Mouse (Mus musculus) testis, postnatal 14 days (tissue): Measurements from ENCODE around the gene Stn1.
A peak's percentile ranks its signal among the peaks of the same experiment; 100 is the strongest.

ENCODE experiments used
- DNase-seq: peaks from one replicate; pipeline ENCODE4 v3.0.0; 2021; ENCODE audit warnings: low spot score

Stn1 gene

DNA sequence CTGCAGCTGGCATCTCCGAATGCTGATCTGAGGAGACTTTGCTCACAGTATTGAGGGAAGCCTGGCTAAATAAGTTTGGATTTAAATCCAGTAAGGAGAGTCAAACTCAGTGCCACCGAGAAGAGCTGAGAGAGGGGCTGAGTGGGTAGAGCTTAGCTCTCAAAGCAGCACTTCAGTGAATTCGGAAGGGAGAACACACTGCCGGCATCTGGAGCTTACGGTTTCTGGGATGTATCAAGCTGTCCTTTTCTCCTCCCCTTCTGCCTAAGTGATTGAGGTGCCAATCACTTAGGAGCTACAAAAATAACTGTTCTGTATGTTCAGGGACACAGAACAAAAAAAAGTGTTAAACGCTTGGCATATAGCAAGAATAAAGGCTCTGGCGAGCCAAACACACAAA lies 5.1 kb upstream of the Stn1 start:
- DNase-seq = no peak

DNA sequence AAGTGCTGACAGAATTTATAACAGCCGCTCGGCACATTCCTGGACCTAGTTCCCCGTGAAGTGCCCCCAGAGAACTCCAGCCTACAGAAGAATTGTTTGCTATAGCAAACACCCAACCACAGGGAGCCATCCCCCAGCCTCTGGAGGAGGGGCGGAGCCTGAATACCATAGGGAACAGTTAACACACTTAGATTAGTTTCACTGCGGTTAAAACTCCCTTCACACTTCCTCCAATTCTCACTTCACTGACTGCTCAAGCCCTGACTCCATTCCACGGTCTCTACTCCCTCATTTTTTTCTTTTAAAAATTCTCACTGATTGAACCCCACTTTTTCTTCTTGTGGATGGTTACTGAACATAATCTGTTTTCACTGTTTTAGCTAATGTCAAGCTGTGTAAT lies 1.5 kb upstream of the Stn1 start:
- DNase-seq = no peak

DNA sequence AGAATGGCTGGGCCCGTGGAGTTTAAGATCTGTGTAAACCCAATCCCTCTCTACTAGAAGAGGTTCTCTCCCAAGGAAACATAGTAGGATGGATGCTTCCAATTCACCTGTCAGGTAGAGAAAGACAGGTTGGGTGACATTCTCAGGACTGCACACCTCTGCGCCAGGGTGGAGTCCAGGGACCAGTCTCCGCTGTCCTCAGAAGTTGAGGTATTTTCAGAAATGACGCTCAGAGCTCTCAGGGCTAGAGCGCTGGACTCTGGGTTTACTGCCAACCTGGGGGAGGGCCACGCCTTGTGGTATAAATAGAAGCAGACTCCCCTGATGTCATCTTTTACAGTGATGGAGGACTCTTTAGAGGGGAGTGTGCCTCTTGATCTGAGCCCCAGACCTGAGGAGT lies 572 bp upstream of the Stn1 start:
- no peak for DNase-seq

DNA sequence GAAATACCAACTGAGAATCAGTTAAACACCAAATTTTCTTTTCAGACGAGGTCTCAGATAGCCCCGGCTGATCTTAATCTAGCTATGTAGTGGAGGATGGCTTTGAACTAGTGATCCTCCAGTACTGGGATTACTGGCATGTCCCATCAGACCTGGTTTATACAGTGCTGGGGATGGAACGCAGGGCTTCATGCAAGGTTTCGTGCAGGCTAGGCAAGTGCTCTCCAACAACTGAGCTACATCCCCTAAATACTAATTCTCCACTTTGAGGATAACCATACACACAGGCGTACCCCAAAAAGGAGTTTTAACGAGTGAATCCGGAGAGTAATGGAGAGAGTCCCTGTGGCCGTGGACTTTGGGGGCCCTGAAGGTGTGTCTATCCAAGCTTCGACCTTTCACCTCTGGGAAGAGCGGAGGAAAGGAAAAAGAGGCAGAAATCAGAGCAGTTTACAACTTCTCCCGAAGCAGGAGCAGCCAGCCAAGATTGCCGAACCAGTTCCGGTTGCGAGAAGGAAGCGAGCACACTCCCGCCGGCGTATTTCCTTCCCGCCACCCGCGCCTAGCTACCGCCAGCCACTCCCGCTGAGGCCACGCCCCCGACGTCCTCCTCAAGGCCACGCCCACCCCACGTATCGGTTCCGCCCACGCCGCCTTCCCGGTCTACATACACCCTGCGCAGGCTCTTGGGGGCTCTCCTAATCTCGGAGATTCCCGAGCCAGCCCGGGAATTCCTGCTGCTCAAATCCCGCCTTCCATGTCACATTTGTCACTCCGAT lies 597 bp downstream of the Stn1 start:
- DNase-seq = peak; percentile 95

DNA sequence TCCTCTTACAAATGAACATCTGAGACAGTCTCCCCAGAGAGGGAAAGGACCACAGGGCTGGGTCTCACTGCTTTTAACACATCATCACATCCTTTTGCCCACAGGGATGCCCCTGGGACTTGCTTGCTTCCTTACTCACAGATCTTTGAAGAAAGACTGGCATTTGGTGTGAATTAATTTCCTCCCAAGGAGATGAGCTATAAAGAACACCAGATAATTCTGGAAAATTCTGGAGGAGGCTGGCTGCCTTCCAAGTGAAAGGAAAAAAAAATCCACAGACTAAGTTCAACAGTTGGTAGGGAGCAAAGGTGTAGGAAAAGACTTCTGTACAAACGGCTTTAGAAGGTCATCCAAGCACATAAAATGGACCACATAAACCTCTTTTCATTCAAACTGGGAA lies 3.2 kb downstream of the Stn1 start:
- no peak for DNase-seq

DNA sequence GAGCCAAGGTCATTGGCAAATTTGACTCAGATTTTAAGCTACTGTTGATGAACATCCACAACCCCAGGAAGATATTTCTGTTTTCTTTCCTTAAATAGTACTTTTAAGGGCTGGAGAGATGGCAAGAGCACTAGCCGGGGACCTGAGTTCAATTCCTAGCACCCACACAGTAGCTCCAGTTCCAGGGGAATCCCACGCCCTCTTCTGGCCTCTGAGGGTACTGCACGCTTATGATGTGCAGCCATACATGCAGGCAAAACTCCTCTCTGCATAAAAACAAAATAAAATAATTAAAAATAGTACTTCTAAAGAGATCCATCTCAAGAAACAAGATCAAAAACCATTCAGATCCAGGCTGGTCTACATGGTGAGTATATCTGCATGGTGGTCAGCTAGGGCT lies 4.9 kb downstream of the Stn1 start:
- DNase-seq = peak; percentile 41

DNA sequence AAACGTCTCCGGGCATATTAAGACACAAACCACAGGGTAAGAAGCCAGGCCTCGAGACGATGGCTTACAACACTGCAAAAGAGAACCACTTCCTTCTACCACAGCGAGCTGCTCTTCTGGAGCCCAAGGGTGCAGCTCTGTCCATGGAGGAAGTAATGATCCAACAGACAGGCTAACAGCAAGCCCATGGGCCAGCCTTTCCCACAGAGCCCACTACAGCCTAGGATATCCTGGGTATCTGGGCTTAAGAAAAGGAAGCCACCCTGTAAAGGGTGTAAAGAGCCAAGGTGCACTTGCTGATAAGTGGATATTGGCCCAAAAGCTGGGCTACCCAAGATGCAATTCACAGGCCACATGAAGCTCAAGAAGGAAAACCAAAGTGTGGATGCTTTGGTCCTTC lies 6.0 kb downstream of the Stn1 start:
- no peak for DNase-seq

DNA sequence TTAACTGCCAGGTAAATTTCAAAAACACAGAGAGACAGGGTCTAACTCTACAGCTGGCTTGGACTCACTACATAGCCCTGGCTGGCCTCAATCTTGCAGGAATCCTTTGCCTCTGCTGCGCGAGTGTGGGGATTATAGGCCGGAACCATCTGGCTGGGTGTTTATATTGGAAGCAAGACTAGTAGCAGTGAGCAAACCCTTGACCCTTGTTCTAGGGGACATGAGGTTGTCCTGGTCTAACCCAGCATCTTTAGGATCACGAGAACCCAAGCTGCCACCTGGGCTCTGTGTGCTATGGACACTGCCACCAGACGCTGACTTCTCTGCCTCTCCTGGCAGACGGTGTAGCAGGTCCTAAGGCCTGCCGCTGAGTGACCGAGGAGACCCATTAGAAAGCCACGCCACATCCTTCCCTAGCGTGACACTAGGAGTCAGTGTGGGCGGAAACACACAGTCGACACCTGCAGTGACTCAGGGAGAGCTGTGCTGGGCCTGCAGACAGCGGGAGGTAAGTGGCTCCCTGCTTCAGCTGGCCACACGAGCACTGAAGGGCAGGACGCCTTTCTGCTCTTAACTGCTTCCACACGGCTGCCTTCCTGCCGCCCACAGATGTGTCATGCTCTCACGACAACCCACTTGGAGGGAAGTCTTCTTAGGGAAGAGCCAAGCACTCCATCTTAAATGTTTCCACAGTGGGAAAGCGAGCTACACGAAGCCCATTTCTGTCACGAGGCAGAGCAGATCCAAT lies 10.9 kb downstream of the Stn1 start:
- no peak for DNase-seq

DNA sequence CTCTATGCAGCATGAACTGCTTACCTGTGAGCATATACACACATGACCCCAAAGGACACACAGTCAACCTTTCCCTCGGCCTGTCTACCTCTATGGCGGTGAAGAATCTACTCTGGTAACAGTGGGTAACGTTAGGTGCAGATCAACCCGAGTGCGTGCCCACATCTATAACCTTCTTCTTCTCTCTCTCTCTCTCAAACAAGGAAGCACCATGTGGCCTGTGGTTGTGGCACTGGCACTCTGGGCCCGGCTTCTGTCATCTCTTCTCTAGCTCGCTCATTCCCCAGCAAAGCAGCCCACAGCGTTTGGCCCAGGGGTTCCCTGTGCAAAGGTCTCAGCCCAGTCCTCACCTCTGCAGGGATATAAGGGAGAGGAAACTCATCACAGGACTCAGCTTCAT lies 12.4 kb downstream of the Stn1 start:
- DNase-seq = no peak

DNA sequence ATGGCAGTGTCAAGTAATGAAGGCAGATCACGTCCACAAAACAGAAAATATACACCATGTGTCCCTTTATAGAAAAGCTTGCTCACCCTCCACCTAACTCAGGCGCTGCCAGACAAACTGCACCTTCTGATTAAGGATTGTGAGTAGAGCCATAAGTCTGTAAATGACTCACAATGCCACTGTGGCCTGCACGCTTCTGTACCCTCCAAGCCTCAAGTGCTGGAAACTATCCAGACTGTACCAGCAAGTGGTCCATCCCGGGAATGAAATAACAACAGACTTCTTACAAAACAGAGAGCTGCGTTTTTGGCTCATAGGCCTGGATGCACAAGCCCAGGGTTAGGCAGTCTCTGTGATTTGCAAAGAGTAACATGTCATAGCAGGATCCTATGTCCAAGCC lies 15.9 kb downstream of the Stn1 start:
- no peak for DNase-seq

DNA sequence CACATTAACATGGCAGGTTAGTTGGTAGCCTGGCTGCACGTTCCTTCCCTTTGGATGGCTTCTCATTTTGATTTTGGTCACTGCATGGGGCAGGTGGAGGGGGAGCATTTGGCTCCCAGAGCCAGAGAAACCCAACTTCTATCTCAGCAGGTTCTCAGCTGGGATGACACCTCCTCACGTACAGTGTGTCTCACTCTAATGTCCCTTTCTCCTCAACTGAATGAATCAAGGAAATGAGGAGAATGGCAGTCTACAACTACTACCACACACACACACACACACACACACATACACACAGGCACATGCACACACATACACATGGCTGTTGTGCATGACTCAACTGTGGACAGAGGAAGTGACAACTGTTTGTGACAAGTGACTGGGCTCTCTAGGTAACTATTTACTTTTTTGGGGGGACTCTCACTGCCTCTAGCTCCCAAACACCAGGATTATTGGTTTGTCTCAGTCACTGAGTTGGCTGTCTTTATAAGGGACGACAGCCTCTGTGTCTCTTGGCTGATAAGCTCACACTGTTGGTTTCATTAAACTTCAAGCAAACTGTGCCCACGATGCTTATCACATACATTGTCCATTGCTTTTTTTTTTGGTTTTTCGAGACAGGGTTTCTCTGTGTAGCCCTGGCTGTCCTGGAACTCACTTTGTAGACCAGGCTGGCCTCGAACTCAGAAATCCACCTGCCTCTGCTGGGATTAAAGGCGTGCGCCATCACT lies 18.0 kb downstream of the Stn1 start:
- no peak for DNase-seq

DNA sequence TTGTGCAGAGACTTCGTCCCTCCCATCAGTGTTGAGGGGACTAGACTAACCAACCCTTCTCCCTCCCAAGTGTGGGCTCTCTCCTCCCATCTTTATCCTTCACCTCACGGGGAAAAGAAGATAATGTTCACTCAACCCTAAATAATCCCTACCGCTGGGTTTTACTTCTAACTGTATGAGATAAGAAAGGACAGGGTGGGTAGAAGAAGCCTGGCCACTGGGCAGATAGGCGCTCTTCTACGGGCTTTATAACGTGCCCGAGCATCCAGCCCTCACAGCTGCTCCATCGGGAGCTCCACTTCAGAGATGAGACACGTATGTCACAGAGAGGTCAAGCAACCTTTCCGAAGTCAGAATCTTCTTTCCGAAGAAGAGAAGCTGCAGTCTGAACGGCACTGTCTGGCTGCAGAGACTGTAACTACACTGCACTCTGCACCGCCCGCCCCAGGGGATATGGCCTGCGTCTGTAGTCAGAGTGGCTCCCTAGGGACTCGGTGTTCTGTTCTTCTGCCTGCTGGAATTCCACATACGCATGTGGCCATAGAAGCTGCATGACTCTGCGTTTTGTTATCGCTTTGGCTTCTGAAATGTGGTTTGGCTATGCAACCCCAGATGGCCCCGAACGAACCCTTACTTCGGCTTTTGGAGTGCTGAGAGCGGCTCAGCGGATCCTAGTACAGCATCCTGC lies 18.7 kb downstream of the Stn1 start:
- no peak for DNase-seq

DNA sequence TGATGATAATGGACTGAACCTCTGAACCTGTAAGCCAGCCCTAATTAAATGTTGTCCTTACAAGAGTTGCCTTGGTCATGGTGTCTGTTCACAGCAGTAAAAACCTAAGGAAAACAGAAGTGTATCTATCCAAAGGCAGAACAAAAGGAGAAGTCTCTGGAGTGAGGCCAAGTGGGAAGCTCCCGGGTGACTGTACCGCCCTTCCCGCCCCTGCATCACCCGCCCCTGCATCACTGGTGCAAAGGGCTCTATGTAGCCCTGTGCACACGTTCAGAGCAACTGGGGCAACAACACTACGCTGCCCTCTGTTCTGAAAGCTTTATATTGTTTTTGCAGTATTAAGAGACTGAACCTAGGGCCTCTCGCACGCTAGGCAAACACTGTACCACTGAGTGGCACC lies 19.7 kb downstream of the Stn1 start:
- no peak for DNase-seq

DNA sequence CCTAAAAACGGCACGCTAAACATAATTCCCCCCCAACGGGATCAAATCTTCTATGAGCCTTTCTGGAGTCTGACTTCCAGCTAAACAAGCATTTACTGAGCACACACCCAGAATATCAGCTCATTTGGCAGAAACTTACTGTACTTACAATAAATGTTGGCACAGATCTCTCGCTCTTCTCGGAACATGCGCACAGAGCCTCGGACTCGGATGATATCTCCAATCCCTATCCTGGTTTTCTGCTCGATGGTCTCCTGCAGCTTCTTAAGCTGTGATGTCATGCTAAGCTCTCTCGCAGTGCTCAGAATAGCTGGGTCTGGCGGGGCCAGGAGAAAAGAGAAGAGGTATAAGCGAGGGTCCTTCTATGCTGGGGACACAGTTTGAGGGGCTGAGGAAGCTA lies 20.4 kb downstream of the Stn1 start:
- DNase-seq = no peak

DNA sequence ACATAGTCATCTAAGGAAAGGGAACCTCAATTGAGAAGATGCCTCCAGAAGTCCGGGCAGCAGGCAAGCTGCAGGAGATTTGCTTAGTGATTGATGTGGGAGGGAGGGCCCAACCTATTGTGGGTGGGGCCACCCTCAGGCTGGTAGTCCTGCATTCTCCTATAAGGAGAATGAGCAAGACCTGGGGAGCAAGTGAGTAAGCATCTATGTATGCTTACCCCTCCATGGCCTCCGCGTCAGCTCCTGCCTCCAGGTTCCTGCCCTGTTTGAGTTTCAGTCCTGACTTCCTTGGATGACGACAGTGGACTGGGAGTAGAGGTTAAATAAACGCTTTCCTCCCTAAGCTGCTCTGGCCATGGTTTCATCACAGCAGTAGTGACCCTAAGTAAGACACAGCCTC lies 22.2 kb downstream of the Stn1 start:
- DNase-seq = no peak

DNA sequence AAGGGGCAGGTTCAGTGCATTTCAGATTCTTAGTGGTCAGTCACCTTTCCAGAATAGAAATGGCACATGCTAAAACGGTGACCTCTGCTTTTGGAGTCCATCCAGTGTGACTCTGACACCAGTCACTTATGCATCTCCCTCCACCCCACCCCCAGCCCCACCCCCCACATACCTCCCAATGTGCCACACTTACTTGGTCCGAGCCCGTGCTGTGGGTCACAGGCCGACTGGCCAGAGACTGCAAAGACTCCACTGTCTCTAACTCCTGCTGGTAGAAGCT lies 23.7 kb downstream of the Stn1 start:
- no peak for DNase-seq

DNA sequence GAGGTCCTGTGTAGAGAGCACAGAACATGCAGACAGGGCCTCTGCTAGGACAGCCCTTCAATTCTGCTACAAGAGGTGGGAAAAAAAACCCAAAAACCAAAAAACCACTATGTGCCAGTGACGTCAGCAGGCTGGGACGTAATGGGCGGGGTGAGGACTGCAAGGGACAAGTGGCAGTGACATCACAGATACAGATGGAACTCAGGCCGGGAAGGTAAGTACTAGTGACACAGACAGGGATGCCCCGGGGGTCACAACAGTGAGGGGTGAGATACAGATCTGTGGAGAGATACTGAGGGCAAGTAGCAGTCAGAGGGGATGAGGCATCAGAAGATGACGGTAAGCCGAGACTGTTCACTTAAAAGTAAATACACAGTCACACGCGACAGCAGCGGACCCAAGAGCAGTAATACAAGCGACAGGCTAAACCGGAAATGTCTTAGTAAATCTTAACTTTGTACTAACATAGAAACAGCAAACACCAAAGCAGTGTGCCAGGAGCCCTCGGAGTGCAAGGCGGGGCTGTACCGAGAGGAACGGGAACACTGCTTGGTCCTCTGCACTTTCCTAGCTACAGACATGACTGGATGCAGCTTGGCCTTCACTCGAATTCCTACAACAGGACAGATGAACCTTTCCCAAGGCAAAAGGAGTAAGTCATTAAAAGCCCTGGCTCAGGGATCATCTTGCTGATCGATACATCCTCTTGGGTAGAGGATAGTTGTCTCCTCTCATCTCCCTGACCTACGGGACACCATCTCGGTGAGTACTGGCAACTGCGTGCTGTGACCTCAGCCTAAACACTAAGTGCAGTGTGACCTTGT lies 24.3 kb downstream of the Stn1 start:
- no peak for DNase-seq

DNA sequence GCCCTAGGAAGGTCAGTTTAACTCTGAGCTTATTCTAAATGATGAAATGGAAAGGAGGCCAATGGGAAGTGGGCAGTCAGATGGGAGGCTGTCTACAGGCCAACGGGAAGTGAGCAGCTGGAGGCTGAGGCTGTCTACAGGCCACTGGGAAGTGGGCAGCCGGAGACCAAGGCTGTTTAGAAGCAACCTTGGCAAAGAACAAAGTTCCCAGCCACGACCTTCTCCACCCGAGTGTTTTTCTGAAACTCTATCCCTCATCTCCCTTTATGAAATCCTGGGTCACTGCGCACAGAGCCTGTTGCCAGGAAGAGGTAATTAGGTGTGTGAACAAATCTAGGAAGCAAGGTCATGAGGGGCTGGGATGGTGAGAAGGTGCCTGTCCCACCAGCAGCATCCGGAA lies 25.3 kb downstream of the Stn1 start:
- no peak for DNase-seq

DNA sequence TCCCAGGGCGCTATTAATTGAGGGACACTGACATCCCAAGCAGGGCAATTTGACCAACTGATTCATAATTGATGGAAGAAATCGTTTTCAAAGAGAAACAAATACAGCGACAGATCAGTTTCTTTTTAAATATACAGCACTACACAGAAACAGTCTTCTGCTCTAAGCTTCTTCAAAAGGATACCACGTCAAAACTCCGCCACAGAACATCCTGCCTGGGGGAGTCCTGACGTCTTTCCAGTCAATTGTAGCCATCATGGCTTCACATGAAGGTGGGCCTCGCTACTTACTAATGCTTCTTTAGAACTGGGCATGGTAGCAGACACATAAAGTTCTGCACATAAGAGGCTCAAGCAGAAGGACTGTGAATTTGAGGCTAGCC lies 26.0 kb downstream of the Stn1 start:
- DNase-seq = no peak

DNA sequence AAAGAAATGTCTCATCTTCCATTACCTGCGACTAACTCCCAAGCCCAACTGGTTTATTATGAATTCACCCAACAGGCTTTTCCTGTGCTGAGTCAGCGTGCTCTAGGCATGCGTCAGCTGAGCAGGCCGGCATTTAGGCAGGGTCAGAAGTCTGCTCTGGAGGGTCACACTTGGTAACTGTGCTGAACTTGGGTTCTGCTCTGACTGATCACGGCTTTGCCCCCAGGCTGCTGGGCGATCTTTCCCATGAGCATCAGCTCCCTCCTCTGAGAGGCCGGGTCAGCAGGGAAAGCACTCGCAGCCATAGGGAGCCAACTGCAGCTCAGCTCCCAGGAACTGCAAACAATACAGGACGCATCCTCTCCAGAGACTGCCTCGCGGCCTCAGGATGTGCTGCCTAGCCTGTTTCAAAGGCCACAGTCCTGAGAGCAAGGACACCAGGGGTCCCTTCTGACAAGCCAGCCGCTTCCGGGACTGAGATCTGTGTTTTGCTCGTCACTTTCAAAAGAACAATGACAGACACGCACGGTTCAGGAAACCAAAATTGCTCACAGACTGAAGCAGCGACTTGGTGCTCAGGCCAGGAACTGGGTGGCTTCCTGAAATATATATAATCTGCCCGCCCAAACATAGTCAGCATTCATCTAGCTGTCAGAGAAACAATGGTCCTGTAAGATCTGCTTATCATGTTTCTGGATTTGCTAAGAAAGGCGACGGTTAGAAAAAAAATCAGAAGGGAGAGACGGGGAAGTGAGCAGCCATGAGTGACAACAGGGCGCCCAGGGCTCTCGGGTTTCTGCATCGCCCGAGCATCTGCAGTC lies 26.6 kb downstream of the Stn1 start:
- DNase-seq = no peak

DNA sequence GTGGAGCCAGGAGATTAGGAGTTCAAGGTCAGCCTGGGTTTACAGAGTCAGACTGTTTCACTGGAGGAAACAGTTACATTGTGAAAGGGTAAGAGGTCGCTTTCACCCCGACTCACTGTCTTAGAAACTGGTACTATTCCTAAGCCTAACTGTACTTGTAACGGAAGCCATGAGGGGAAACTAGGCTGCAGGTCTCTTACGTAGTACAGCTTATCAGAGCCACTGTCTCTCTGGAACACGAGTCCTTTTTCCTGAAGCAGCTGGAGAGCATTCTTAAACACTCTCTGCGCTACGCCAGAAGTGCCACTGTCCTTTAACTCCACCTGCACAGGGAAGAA lies 27.2 kb downstream of the Stn1 start:
- no peak for DNase-seq
